Mouse (Mus musculus) liver, embryonic 16.5 days (tissue): Measurements from ENCODE around the gene Lix1. TPM values are rescaled to one million over a fixed set of nuclear protein-coding genes. Genes with fewer than 3 reads are reported as not detected.

ENCODE experiments used
- ATAC-seq: fragments of 200-750 bp; cut with Nextera tagmentation; 2 replicates; pipeline ENCODE4 v1.8.0; 2017; ENCODE audit warnings: low read depth, mild to moderate bottlenecking, moderate number of reproducible peaks, moderate library complexity
- H3K27ac ChIP-seq: fragments of 300-500 bp; sonication (generic); 2 replicates; pipeline ENCODE4 v1.5.1; 2014; ENCODE audit warnings: mild to moderate bottlenecking, low read length
- H3K27me3 ChIP-seq: fragments of 300-500 bp; sonication (generic); 2 replicates; pipeline ENCODE4 v1.6.1; 2014; ENCODE audit warnings: low read depth, low read length, mixed read lengths; ENCODE audit not compliant: control insufficient read depth, insufficient read depth
- H3K36me3 ChIP-seq: fragments of 300-500 bp; sonication (generic); 2 replicates; pipeline ENCODE4 v1.6.1; 2014; ENCODE audit warnings: mild to moderate bottlenecking; ENCODE audit not compliant: control insufficient read depth, insufficient read depth
- H3K4me1 ChIP-seq: fragments of 300-500 bp; sonication (generic); 2 replicates; pipeline ENCODE4 v1.6.1; 2014; ENCODE audit warnings: low read depth, low read length, mixed read lengths; ENCODE audit not compliant: control insufficient read depth
- H3K4me2 ChIP-seq: fragments of 300-500 bp; sonication (generic); 2 replicates; pipeline ENCODE4 v1.6.1; 2014; ENCODE audit warnings: low read depth, low read length, mixed read lengths
- H3K4me3 ChIP-seq: fragments of 300-500 bp; sonication (generic); 2 replicates; pipeline ENCODE4 v1.5.1; 2014; ENCODE audit warnings: low read depth, mild to moderate bottlenecking, low read length
- H3K9ac ChIP-seq: fragments of 300-500 bp; sonication (generic); 2 replicates; pipeline ENCODE4 v1.6.1; 2014; ENCODE audit warnings: low read depth, low read length
- H3K9me3 ChIP-seq: fragments of 300-500 bp; sonication (generic); replicated peaks from 2 replicates; pipeline ENCODE4 v1.6.1; 2016; ENCODE audit warnings: low read length; ENCODE audit not compliant: control insufficient read depth
- WGBS: fragments of 180-500 bp; shearing (Covaris S2); extraction: QIAGEN DNeasy Blood & Tissue Kit; methylation state at CpG from one replicate; pipeline ENCODE4 v1.1.7; 2014; ENCODE audit not compliant: insufficient replicate concordance; 5-methylcytosine and 5-hydroxymethylcytosine counted together
- polyA plus RNA-seq: library from polyadenylated mRNA; unstranded; fragments of >200 nt; fragmentation: Nextera tagmentation; extraction: Ambion mirVana; gene quantifications from 2 replicates; pipeline ENCODE4 v1.2.1, GENCODE M21; 2015

Lix1 gene
- polyA plus RNA-seq, 1 experiment from 2014 or later: 0.30 TPM

- Histone ChIP-seq H3K9ac (no peak overlapping the region), H3K36me3 (no peaks in the 10 kb centered on the region), H3K27me3 (no peaks in the 10 kb centered on the region), H3K4me1 (no peaks in the 10 kb centered on the region), H3K9me3 (no peaks in the 10 kb centered on the region), H3K4me3 (no peak overlapping the region), H3K27ac (no peak overlapping the region), H3K4me2 (no peak overlapping the region)
- WGBS: 39% methylated on average over 1 of the region's 1 CpGs
- no peak for ATAC-seq
These were observed 96.4 kb downstream of the Lix1 start for GRCm38 (mm10) chr17:17498848-17499247.

- Histone ChIP-seq H3K27me3 (no peaks in the 10 kb centered on the region), H3K4me1 (no peaks in the 10 kb centered on the region), H3K4me2 (no peak overlapping the region), H3K36me3 (no peaks in the 10 kb centered on the region), H3K4me3 (no peak overlapping the region), H3K27ac (no peak overlapping the region), H3K9me3 (no peaks in the 10 kb centered on the region), H3K9ac (no peak overlapping the region)
- 43% methylated on average over 3 of the region's 3 CpGs for WGBS
- no peak for ATAC-seq
These were observed 96.8 kb downstream of the Lix1 start for GRCm38 (mm10) chr17:17499278-17499677.

- Histone ChIP-seq H3K27ac (no peak overlapping the region), H3K27me3 (no peaks in the 10 kb centered on the region), H3K9ac (no peak overlapping the region), H3K4me3 (no peak overlapping the region), H3K36me3 (no peaks in the 10 kb centered on the region), H3K4me1 (no peaks in the 10 kb centered on the region), H3K4me2 (no peak overlapping the region), H3K9me3 (no peaks in the 10 kb centered on the region)
- 76% methylated on average over 10 of the region's 10 CpGs for WGBS
- ATAC-seq: no peak
These were observed 104.2 kb downstream of the Lix1 start for GRCm38 (mm10) chr17:17506677-17507076.

Other genes starting within 250 kb of the Lix1 start
- 9.1 TPM in 2 replicates for gene Riok2, start 28.4 kb upstream of the Lix1 start, polyA plus RNA-seq
- gene Lnpep, start 222.4 kb downstream of the Lix1 start, polyA plus RNA-seq: 2.9 and 3.2 TPM in 2 replicates